Mouse (Mus musculus): ENCODE data around the gene Slc13a3.

Gene Slc13a3

GRCm38 (mm10) chr2:165407700-165408301 lies 65.2 kb downstream of the Slc13a3 start:
- DNase-seq, result peak; percentile 64

GRCm38 (mm10) chr2:165405351-165405750 lies 67.7 kb downstream of the Slc13a3 start:
- no peak for DNase-seq

- no peak for DNase-seq
Observed at GRCm38 (mm10) chr2:165404951-165405350, 68.1 kb downstream of the Slc13a3 start.

GRCm38 (mm10) chr2:165398164-165398785 lies 74.8 kb downstream of the Slc13a3 start:
- DNase-seq, result no peak

GRCm38 (mm10) chr2:165397502-165398163 lies 75.4 kb downstream of the Slc13a3 start:
- no peak for DNase-seq

- no peak for DNase-seq
Observed at GRCm38 (mm10) chr2:165396831-165397501, 76.1 kb downstream of the Slc13a3 start.

GRCm38 (mm10) chr2:165392156-165392555 lies 80.9 kb downstream of the Slc13a3 start:
- no peak for DNase-seq

GRCm38 (mm10) chr2:165391561-165391960 lies 81.5 kb downstream of the Slc13a3 start:
- peak; percentile 42 for DNase-seq

- no peak for DNase-seq
Observed at GRCm38 (mm10) chr2:165389299-165389952, 83.6 kb downstream of the Slc13a3 start.

- peak; percentile 18 for DNase-seq
Observed at GRCm38 (mm10) chr2:165387844-165388495, 85.1 kb downstream of the Slc13a3 start, which contains the start of gene Zfp334. TSS of gene Zfp334 (minus strand) at chr2:165388259.

- no peak for DNase-seq
Observed at GRCm38 (mm10) chr2:165387370-165387769, 85.7 kb downstream of the Slc13a3 start.

GRCm38 (mm10) chr2:165380050-165380449 lies 93.0 kb downstream of the Slc13a3 start:
- no peak for DNase-seq

GRCm38 (mm10) chr2:165376001-165376400 lies 97.0 kb downstream of the Slc13a3 start:
- DNase-seq, result no peak

- DNase-seq, result no peak
Observed at GRCm38 (mm10) chr2:165375478-165375877, 97.6 kb downstream of the Slc13a3 start.

- no peak for DNase-seq
Observed at GRCm38 (mm10) chr2:165371066-165371465, 102.0 kb downstream of the Slc13a3 start.

GRCm38 (mm10) chr2:165370348-165370747 lies 102.7 kb downstream of the Slc13a3 start:
- DNase-seq, result no peak

GRCm38 (mm10) chr2:165368496-165368895 lies 104.5 kb downstream of the Slc13a3 start, which contains the start of gene Zfp663:
TSS of gene Zfp663 (minus strand) at chr2:165368729.
- DNase-seq, result no peak

GRCm38 (mm10) chr2:165367868-165368439 lies 105.1 kb downstream of the Slc13a3 start:
- DNase-seq, result peak; percentile 27

- peak; percentile 11 for DNase-seq
Observed at GRCm38 (mm10) chr2:165367047-165367520, 105.9 kb downstream of the Slc13a3 start.

- DNase-seq, result peak; percentile 58
Observed at GRCm38 (mm10) chr2:165364334-165365091, 108.5 kb downstream of the Slc13a3 start.

- no peak for DNase-seq
Observed at GRCm38 (mm10) chr2:165363282-165363681, 109.7 kb downstream of the Slc13a3 start.
